Mouse (Mus musculus): ENCODE data around the gene Fam71d. TPM values are rescaled to one million over a fixed set of nuclear protein-coding genes. Genes with fewer than 3 reads are reported as not detected.
A peak's percentile ranks its signal among the peaks of the same experiment; 100 is the strongest.

Gene Fam71d
- polyA plus RNA-seq, 1 experiment from 2014 or later: not detected

DNA sequence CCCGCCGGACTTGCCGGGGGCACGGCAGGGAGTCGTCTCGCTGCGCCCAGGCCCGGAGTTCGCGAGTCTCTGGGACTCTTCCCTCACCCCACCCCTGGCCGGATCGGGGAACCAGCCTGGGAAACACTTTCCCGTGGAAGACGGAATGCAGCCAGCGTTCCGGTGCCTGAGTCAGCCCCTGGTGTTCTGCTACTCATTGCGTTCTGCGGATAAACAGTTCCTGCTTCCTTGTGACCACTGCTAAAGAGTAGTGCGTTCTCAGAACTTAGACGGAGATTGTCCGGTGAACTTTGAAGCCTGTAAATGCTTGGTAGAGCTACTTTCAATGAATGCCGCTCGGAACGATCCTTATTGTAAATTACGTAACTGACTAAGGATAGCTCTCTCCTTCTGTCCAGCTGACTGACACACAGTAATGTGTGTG is 58.1 kb downstream of the Fam71d start:
- no peak for ATAC-seq
- Histone ChIP-seq H3K36me3 (replicated peaks; ENCODE audit: insufficient read depth, low read length) (no peaks in the 10 kb centered on the region), H3K4me1 (ENCODE audit: insufficient read depth) (peaks cover 7% of the 10 kb centered on the region; the same call in 1 of the 2 replicates), H3K4me2 (ENCODE audit: low read depth, low read length) (peak overlapping the region; percentile 96), H3K9ac (replicated peaks) (peak overlapping the region; percentile 92), H3K4me3 (ENCODE audit: low read depth, low read length) (peak overlapping the region; percentile 92), H3K27ac (ENCODE audit: low read depth) (peak overlapping the region; percentile 87), H3K27me3 (ENCODE audit: insufficient read depth, low read length) (no peaks in the 10 kb centered on the region), H3K9me3 (ENCODE audit: low read length) (no peaks in the 10 kb centered on the region)
- TF ChIP-seq CTCF (IDR thresholded peaks at IDR 0.05; ENCODE audit: low read depth) (no peak), EP300 (IDR thresholded peaks at IDR 0.05; ENCODE audit: low read depth) (no peak)
- no peak for DNase-seq
- under 1% methylated on average over 24 of the region's 25 CpGs for WGBS (ENCODE audit: insufficient replicate concordance)

DNA sequence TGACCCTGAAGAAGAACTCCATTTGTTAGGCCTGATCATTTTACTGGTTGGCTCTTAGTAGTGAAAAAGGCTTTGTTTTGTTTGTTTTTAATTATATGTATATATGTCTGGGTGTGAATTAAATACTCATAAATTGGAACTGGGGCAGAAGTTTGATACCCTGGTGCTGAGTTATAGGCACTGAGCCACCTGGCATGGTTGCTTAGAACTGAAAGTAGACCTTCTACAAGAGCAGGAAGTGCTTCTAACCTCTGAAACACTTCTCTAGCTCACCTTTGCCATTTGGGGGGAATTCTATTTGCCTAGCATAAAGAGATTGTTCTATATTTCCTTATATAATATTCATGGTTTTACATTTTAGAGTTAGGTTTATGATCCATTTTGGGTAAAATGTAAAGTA is 70.6 kb downstream of the Fam71d start:
- H3K4me3 ChIP-seq (ENCODE audit: low read depth, low read length): no peak overlapping the region
- H3K9ac ChIP-seq (replicated peaks): no peak overlapping the region
- H3K36me3 ChIP-seq (replicated peaks; ENCODE audit: insufficient read depth, low read length): no peaks in the 10 kb centered on the region
- no peaks in the 10 kb centered on the region for H3K9me3 ChIP-seq (ENCODE audit: low read length)
- no peak for DNase-seq
- no peak for ATAC-seq
- H3K27ac ChIP-seq (ENCODE audit: low read depth): no peak overlapping the region
- no peak for TF ChIP-seq EP300 (IDR thresholded peaks at IDR 0.05; ENCODE audit: low read depth)
- no peak for TF ChIP-seq CTCF (IDR thresholded peaks at IDR 0.05; ENCODE audit: low read depth)
- H3K4me2 ChIP-seq (ENCODE audit: low read depth, low read length): no peak overlapping the region
- no peaks in the 10 kb centered on the region for H3K27me3 ChIP-seq (ENCODE audit: insufficient read depth, low read length)
- H3K4me1 ChIP-seq (ENCODE audit: insufficient read depth): no peaks in the 10 kb centered on the region

DNA sequence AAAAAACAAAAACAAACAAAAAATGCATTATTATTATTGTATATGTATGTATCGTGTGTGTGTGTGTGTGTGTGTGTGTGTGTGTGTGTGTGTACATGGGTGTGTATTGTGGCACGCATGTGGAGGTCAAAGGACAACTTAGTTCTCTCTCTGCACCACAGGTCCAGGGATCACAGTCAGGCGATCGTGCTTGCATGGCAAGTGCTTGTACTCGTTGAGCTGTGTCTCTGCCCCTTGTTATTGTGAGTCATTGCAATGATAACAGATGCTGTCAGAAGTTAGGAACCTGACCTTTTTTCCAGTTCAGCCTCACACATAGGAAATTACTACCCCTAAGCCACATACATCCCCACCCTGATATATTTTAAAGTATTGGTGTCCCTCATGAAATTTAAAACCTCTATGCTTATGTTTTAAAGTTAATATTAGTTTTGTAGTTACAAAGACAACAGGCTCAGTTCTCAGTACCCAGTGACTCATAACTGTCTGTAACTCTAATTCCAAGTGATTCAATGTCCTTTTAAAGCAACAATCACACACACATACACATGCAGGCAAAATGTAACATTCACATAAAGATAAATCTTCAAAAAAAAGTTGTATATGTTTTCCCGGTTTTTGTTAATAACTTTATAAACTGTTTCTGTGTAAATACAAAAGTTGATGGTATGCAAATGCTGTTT is 77.8 kb downstream of the Fam71d start:
- DNase-seq (peak; percentile 22), ATAC-seq (peak; percentile 96)
- peak overlapping the region; percentile 32; the same call in 1 of the 2 replicates for H3K27ac ChIP-seq (ENCODE audit: low read depth)
- H3K4me2 ChIP-seq (ENCODE audit: low read depth, low read length): no peak overlapping the region
- H3K36me3 ChIP-seq (replicated peaks; ENCODE audit: insufficient read depth, low read length): no peaks in the 10 kb centered on the region
- H3K27me3 ChIP-seq (ENCODE audit: insufficient read depth, low read length): no peaks in the 10 kb centered on the region
- WGBS (ENCODE audit: insufficient replicate concordance): 63% methylated on average over 6 of the region's 6 CpGs
- H3K9me3 ChIP-seq (ENCODE audit: low read length): no peaks in the 10 kb centered on the region
- H3K4me1 ChIP-seq (ENCODE audit: insufficient read depth): no peaks in the 10 kb centered on the region
- no peak overlapping the region for H3K4me3 ChIP-seq (ENCODE audit: low read depth, low read length)
- no peak overlapping the region for H3K9ac ChIP-seq (replicated peaks)
- TF ChIP-seq EP300 (IDR thresholded peaks at IDR 0.05; ENCODE audit: low read depth): no peak

DNA sequence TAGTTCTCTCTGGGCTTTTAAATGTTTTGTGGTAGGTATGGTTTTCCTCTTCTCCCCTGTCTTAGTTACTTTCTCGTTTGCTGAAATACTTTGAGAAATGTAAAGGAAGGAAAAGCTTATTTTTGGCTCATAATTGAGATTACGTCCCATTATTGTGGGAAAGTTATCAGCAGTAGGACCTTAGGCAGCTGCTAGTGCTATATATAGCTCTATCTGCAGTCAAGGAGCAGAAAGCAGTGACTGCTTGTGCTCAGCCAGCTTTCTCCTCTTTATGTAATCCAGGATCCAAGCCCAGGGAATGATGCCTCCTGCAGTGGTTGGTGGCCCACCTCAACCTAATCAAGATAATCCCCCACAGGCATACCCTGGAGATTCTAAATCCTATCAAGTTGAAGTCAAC is 81.9 kb downstream of the Fam71d start:
- no peak for ATAC-seq
- 39% methylated on average over 2 of the region's 2 CpGs for WGBS (ENCODE audit: insufficient replicate concordance)

GRCm38 (mm10) chr12:78777916-78778315 is 86.6 kb downstream of the Fam71d start:
- WGBS (ENCODE audit: insufficient replicate concordance): 66% methylated on average over 2 of the region's 2 CpGs
- ATAC-seq: no peak
- DNase-seq: no peak
- no peak overlapping the region for H3K9ac ChIP-seq (replicated peaks)
- no peak overlapping the region for H3K4me3 ChIP-seq (ENCODE audit: low read depth, low read length)
- H3K27me3 ChIP-seq (ENCODE audit: insufficient read depth, low read length): no peaks in the 10 kb centered on the region
- no peak overlapping the region for H3K27ac ChIP-seq (ENCODE audit: low read depth)
- no peaks in the 10 kb centered on the region for H3K9me3 ChIP-seq (ENCODE audit: low read length)
- no peak overlapping the region for H3K4me2 ChIP-seq (ENCODE audit: low read depth, low read length)
- TF ChIP-seq EP300 (IDR thresholded peaks at IDR 0.05; ENCODE audit: low read depth): no peak
- no peak for TF ChIP-seq CTCF (IDR thresholded peaks at IDR 0.05; ENCODE audit: low read depth)
- no peaks in the 10 kb centered on the region for H3K36me3 ChIP-seq (replicated peaks; ENCODE audit: insufficient read depth, low read length)
- no peaks in the 10 kb centered on the region for H3K4me1 ChIP-seq (ENCODE audit: insufficient read depth)

More for the DNA sequence above, 81.9 kb downstream of the Fam71d start:
- no peaks in the 10 kb centered on the region for H3K27me3 ChIP-seq (ENCODE audit: insufficient read depth, low read length)
- no peak for TF ChIP-seq CTCF (IDR thresholded peaks at IDR 0.05; ENCODE audit: low read depth)
- TF ChIP-seq EP300 (IDR thresholded peaks at IDR 0.05; ENCODE audit: low read depth): no peak
- no peak overlapping the region for H3K27ac ChIP-seq (ENCODE audit: low read depth)
- no peak overlapping the region for H3K4me3 ChIP-seq (ENCODE audit: low read depth, low read length)
- H3K9me3 ChIP-seq (ENCODE audit: low read length): no peaks in the 10 kb centered on the region
- no peaks in the 10 kb centered on the region for H3K4me1 ChIP-seq (ENCODE audit: insufficient read depth)
- H3K9ac ChIP-seq (replicated peaks): no peak overlapping the region
- H3K36me3 ChIP-seq (replicated peaks; ENCODE audit: insufficient read depth, low read length): no peaks in the 10 kb centered on the region
- no peak overlapping the region for H3K4me2 ChIP-seq (ENCODE audit: low read depth, low read length)
- no peak for DNase-seq

- Histone ChIP-seq H3K27ac (ENCODE audit: low read depth) (no peak overlapping the region), H3K27me3 (ENCODE audit: insufficient read depth, low read length) (no peaks in the 10 kb centered on the region), H3K9ac (replicated peaks) (no peak overlapping the region), H3K36me3 (replicated peaks; ENCODE audit: insufficient read depth, low read length) (no peaks in the 10 kb centered on the region), H3K4me3 (ENCODE audit: low read depth, low read length) (no peak overlapping the region), H3K4me1 (ENCODE audit: insufficient read depth) (no peaks in the 10 kb centered on the region), H3K4me2 (ENCODE audit: low read depth, low read length) (no peak overlapping the region), H3K9me3 (ENCODE audit: low read length) (no peaks in the 10 kb centered on the region)
- no peak for TF ChIP-seq CTCF (IDR thresholded peaks at IDR 0.05; ENCODE audit: low read depth)
- WGBS (ENCODE audit: insufficient replicate concordance): 76% methylated on average over 4 of the region's 4 CpGs
- DNase-seq (no peak), ATAC-seq (no peak)
Measured at GRCm38 (mm10) chr12:78778423-78779067, 87.2 kb downstream of the Fam71d start.

Other genes with a start within 250 kb of the Fam71d start
- gene Mpp5, start 57.4 kb downstream of the Fam71d start, polyA plus RNA-seq (2015; fragmentation: Nextera tagmentation; extraction: Ambion mirVana): 5.2 and 7.0 TPM in 2 replicates
- gene Atp6v1d, start 170.1 kb downstream of the Fam71d start, polyA plus RNA-seq (2015; fragmentation: Nextera tagmentation; extraction: Ambion mirVana): 36.1 and 36.3 TPM in 2 replicates
- 83.0 and 88.8 TPM in 2 replicates for gene Eif2s1, start 170.3 kb downstream of the Fam71d start, polyA plus RNA-seq (2015; fragmentation: Nextera tagmentation; extraction: Ambion mirVana)
- gene Plek2, start 215.4 kb downstream of the Fam71d start, polyA plus RNA-seq (2015; fragmentation: Nextera tagmentation; extraction: Ambion mirVana): 11.9 and 20.6 TPM in 2 replicates